Mouse (Mus musculus) testis, adult 2 months (tissue): ENCODE measurements around the gene Magi2.

ENCODE experiments used
- CTCF ChIP-seq: fragments of 200-500 bp; IDR thresholded peaks from 2 replicates; pipeline ENCODE4 v1.5.1; 2012; ENCODE audit warnings: low read depth, mild to moderate bottlenecking, inconsistent platforms, low read length, moderate library complexity; ENCODE audit not compliant: control insufficient read depth, insufficient read depth, insufficient replicate concordance
- POLR2A ChIP-seq: fragments of 200-500 bp; IDR thresholded peaks from 2 replicates; pipeline ENCODE4 v1.6.1; 2012; ENCODE audit warnings: low read depth, mild to moderate bottlenecking, inconsistent platforms, low read length, moderate library complexity; ENCODE audit not compliant: control insufficient read depth

DNA sequence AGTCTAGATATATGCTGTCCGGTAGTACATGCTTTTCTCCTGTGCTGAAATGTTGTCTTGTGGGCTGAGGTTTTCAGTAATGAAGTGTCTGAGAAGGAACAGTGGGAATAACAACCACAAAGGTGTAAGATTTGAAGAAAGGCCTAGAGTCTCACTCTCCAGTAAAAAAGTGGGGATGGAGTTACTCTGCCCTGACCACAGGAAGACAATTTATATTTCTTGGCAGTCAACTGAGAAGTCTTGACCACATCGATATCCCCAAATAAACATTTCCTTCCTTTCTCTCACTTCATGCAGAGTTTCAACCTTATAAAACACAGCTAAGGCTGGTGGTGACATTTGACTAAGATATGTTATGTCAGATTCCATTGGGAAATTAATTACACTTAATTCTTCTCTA lies 636.0 kb downstream of the Magi2 start:
- no peak for TF ChIP-seq CTCF
- TF ChIP-seq POLR2A, result no peak
